Mouse (Mus musculus) CH12.LX (cell line): ENCODE results near the gene Hoxb3.

Experiments used
- BHLHE40 ChIP-seq: IDR thresholded peaks from 2 replicates; pipeline ENCODE4 v1.6.1; 2011; ENCODE audit warnings: mild to moderate bottlenecking, low read depth, low read length, improper control_type of control experiment
- CHD1 ChIP-seq: IDR thresholded peaks from 2 replicates; pipeline ENCODE4 v1.6.1; 2012; ENCODE audit warnings: low read depth, low read length, improper control_type of control experiment, inconsistent platforms
- E2F4 ChIP-seq: IDR thresholded peaks from 2 replicates; pipeline ENCODE4 v1.6.1; 2011; ENCODE audit warnings: low read depth, low read length, improper control_type of control experiment; ENCODE audit not compliant: insufficient replicate concordance
- EP300 ChIP-seq: IDR thresholded peaks from 2 replicates; pipeline ENCODE4 v1.6.1; 2011; ENCODE audit warnings: low read length, improper control_type of control experiment
- POLR2A ChIP-seq: IDR thresholded peaks from 2 replicates; pipeline ENCODE4 v1.6.1; 2011; ENCODE audit warnings: low read depth, mild to moderate bottlenecking, improper control_type of control experiment, low read length
- UBTF ChIP-seq: IDR thresholded peaks from 2 replicates; pipeline ENCODE4 v1.6.1; 2012; ENCODE audit warnings: low read depth, mild to moderate bottlenecking, inconsistent platforms, low read length, improper control_type of control experiment, moderate library complexity
- USF2 ChIP-seq: conservative IDR thresholded peaks from 2 replicates; pipeline ENCODE4 v1.6.1; 2011; ENCODE audit warnings: low read depth, low read length, improper control_type of control experiment
- ZC3H11A ChIP-seq: IDR thresholded peaks from 2 replicates; pipeline ENCODE4 v1.6.1; 2012; ENCODE audit warnings: low read depth, mild to moderate bottlenecking, inconsistent platforms, low read length, improper control_type of control experiment
- ZNF384 ChIP-seq: IDR thresholded peaks from 2 replicates; pipeline ENCODE4 v1.6.1; 2012; ENCODE audit warnings: low read depth, low read length, improper control_type of control experiment, inconsistent platforms

- TF ChIP-seq POLR2A, result no peak
- TF ChIP-seq ZC3H11A, result no peak
- TF ChIP-seq CHD1, result no peak
- no peak for TF ChIP-seq BHLHE40
- no peak for TF ChIP-seq ZNF384
- TF ChIP-seq EP300, result no peak
- TF ChIP-seq USF2, result no peak
- TF ChIP-seq E2F4, result no peak
- no peak for TF ChIP-seq UBTF
These were observed 4.6 kb downstream of the Hoxb3 start for GRCm38 (mm10) chr11:96327750-96328149.
